Mouse (Mus musculus) left cerebral cortex, postnatal 4 days (tissue): ENCODE measurements around the gene Map4k1. TPM values are rescaled to one million over a fixed set of nuclear protein-coding genes. Genes with fewer than 3 reads are reported as not detected.

Experiments used
- DNase-seq: peaks from one replicate; pipeline ENCODE4 v3.0.0-alpha.2; 2022
- intact Hi-C: fragments of 180-260 bp; cut with DNase I; formaldehyde crosslinking; loops from one replicate; pipeline ENCODE4 v1.15.1; 2025
- microRNA-seq: library from miRNA; unstranded; fragments of <30 nt; microRNA quantifications from one replicate; pipeline ENCODE4 v1.2.0, GENCODE M21; 2022
- total RNA-seq, 2 experiments: library from RNA; stranded (reverse); gene quantifications; 2 replicates each; pipeline ENCODE4 v1.2.3; 2021

Gene Map4k1
- total RNA-seq, 2 experiments from 2014 or later: 12.9 to 14.7 TPM

DNA sequence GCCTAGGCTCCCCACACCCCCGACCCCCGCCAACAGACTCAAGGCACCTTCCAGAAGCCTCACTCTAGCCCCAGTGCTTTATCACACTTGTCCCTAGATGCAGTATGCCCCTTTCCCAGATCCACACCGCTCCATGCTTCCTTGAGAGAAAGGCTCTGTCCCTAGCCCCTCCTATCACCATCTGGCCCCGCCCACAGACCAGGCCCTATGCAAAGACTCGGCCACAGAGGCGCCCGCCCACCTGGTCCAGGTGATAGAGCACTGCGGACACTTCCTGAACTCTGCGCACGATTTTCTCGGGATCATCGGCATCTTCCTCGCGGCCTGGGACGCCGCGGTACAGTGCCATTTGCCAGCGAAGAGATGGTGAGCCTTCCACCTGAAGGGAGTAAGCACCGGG is 71.0 kb downstream of the Map4k1 start:
- DNase-seq: no peak
- intact Hi-C loops: loop anchor here (5.0 kb wide), 2 partner anchors 234 to 469 kb away; partner anchors contain the start of gene Ppp1r14a

Small RNA genes lying within 50 kb of the gene (microRNA-seq; reads per million reads assigned to microRNA genes)
- not detected for gene Gm44408

Other genes starting within 250 kb of the Map4k1 start
- 10 to 100 TPM; 41.1 to 41.6 TPM for gene Mrps12, start 240.2 kb upstream of the Map4k1 start, total RNA-seq
- 10 to 100 TPM; 11.9 to 13.3 TPM for gene Sars2, start 240.1 kb upstream of the Map4k1 start, total RNA-seq
- under 1 TPM in 1 of 2 experiments, not detected in 1; 0.68 TPM for gene Ccer2, start 225.9 kb upstream of the Map4k1 start, total RNA-seq
- gene Sirt2, start 215.3 kb upstream of the Map4k1 start, total RNA-seq: 10 to 100 TPM; 91.5 to 99.9 TPM
- gene Nfkbib, start 214.5 kb upstream of the Map4k1 start, total RNA-seq: 10 to 100 TPM; 35.3 to 35.6 TPM
- gene Rinl, start 193.1 kb upstream of the Map4k1 start, total RNA-seq: 1 to 10 TPM; 1.5 to 1.6 TPM
- 100 to 1,000 TPM; 572 to 576 TPM for gene Hnrnpl, start 173.5 kb upstream of the Map4k1 start, total RNA-seq
- gene Ech1, start 156.8 kb upstream of the Map4k1 start, total RNA-seq: 10 to 100 TPM; 45.3 to 45.9 TPM
- 1 to 10 TPM; 3.6 to 4.6 TPM for gene Lgals4, start 148.2 kb upstream of the Map4k1 start, total RNA-seq
- 1 to 10 TPM; 2.3 to 3.7 TPM for gene Lgals7, start 118.2 kb upstream of the Map4k1 start, total RNA-seq
- under 1 TPM; 0.18 to 0.52 TPM for gene Capn12, start 100.6 kb upstream of the Map4k1 start, total RNA-seq
- 100 to 1,000 TPM; 129 to 134 TPM for gene Actn4, start 19.7 kb upstream of the Map4k1 start, total RNA-seq
- gene Eif3k, start 186 bp upstream of the Map4k1 start, total RNA-seq: 100 to 1,000 TPM; 212 to 213 TPM
- gene Ryr1, start 143.1 kb downstream of the Map4k1 start, total RNA-seq: 10 to 100 TPM; 10.6 to 13.7 TPM
- 1 to 10 TPM; 1.6 to 1.7 TPM for gene Rasgrp4, start 152.8 kb downstream of the Map4k1 start, total RNA-seq
- 10 to 100 TPM; 12.3 to 14.4 TPM for gene Fam98c, start 174.2 kb downstream of the Map4k1 start, total RNA-seq
- 1 to 10 TPM in 1 of 2 experiments, under 1 TPM in 1; 0.58 to 1.1 TPM for gene Ggn, start 188.2 kb downstream of the Map4k1 start, total RNA-seq
- 10 to 100 TPM; 29.4 to 32.3 TPM for gene Spred3, start 188.4 kb downstream of the Map4k1 start, total RNA-seq
- 100 to 1,000 TPM; 162 to 164 TPM for gene Psmd8, start 198.7 kb downstream of the Map4k1 start, total RNA-seq
- gene Catsperg1, start 232.0 kb downstream of the Map4k1 start, total RNA-seq: 1 to 10 TPM; 6.0 to 6.2 TPM